Mouse (Mus musculus) thymus, postnatal 25 days (tissue): ENCODE data around the gene Rara.
"Not testable (repeated sequence)": the region's sequence is repeated elsewhere in the genome, so short reads cannot be mapped to it uniquely, and the experiment has no call there.

ENCODE experiments used
- DNase-seq: peaks from one replicate; pipeline ENCODE4 v3.0.0; 2022

Rara gene

GRCm38 (mm10) chr11:98922851-98923711 is 4.5 kb upstream of the Rara start:
- DNase-seq: not testable (repeated sequence)

- DNase-seq: no peak
Measured at GRCm38 (mm10) chr11:98924633-98925175, 2.9 kb upstream of the Rara start.

- no peak for DNase-seq
Measured at GRCm38 (mm10) chr11:98925265-98925721, 2.3 kb upstream of the Rara start.

GRCm38 (mm10) chr11:98925868-98926311 is 1.7 kb upstream of the Rara start:
- DNase-seq: peak; percentile 25

GRCm38 (mm10) chr11:98926553-98926952 is 1.1 kb upstream of the Rara start:
- no peak for DNase-seq

- DNase-seq: no peak
Measured at GRCm38 (mm10) chr11:98928186-98928893, 722 bp downstream of the Rara start.

GRCm38 (mm10) chr11:98929503-98929902 is 1.9 kb downstream of the Rara start:
- DNase-seq: no peak

- no peak for DNase-seq
Measured at GRCm38 (mm10) chr11:98930127-98930601, 2.5 kb downstream of the Rara start.

- no peak for DNase-seq
Measured at GRCm38 (mm10) chr11:98930773-98931512, 3.3 kb downstream of the Rara start.

- DNase-seq: no peak
Measured at GRCm38 (mm10) chr11:98931513-98932292, 4.1 kb downstream of the Rara start.

- no peak for DNase-seq
Measured at GRCm38 (mm10) chr11:98932293-98933091, 4.9 kb downstream of the Rara start.

GRCm38 (mm10) chr11:98933151-98933550 is 5.5 kb downstream of the Rara start:
- DNase-seq: peak; percentile 72

- not testable (repeated sequence) for DNase-seq
Measured at GRCm38 (mm10) chr11:98933847-98934246, 6.2 kb downstream of the Rara start.

GRCm38 (mm10) chr11:98934367-98934766 is 6.7 kb downstream of the Rara start:
- no peak for DNase-seq

- no peak for DNase-seq
Measured at GRCm38 (mm10) chr11:98935123-98935522, 7.5 kb downstream of the Rara start.

GRCm38 (mm10) chr11:98936170-98936569 is 8.6 kb downstream of the Rara start:
- no peak for DNase-seq

GRCm38 (mm10) chr11:98936606-98937409 is 9.2 kb downstream of the Rara start:
- DNase-seq: no peak

GRCm38 (mm10) chr11:98937410-98937913 is 9.8 kb downstream of the Rara start:
- DNase-seq: peak; percentile 89

- peak; percentile 79 for DNase-seq
Measured at GRCm38 (mm10) chr11:98937914-98938694, 10.5 kb downstream of the Rara start.
